Mouse (Mus musculus): Measurements from ENCODE around the gene Slc25a30.

DNA sequence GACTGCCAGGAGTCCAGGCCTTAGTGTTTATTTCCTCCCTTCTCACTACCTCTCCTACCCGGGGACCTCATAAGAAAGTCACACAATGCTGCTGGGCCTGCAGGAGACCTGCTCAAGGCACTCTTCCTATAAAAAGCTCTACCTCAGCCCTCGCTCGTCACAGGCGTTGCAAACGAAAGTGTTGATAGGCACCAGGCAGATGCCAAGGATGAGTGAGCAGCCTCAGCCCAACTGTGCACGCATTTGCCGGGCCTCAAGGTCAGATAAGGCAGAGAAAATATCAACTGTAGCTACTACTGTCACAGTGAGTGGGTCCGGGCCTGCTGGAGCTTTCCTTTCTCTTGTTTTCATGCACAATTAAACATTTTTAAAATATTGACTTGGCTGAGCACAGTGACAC is 13.4 kb downstream of the Slc25a30 start:
- no peak for TF ChIP-seq POLR2AphosphoS2 (IDR thresholded peaks at IDR 0.05; ENCODE audit: insufficient read length, low read depth)
- no peak for TF ChIP-seq MYOD1 (IDR thresholded peaks at IDR 0.05; ENCODE audit: control insufficient read depth in 1 of 3, insufficient read length in 2 of 3, low read depth in 2 of 3)
- no peak for TF ChIP-seq POLR2A (IDR thresholded peaks at IDR 0.05; ENCODE audit: insufficient read length, low read depth)
- TF ChIP-seq MAX (IDR thresholded peaks at IDR 0.05; ENCODE audit: low read depth) = no peak

Data from myocyte (in vitro differentiated cells).